Mouse (Mus musculus) hindbrain, postnatal 0 days (tissue): Measurements from ENCODE around the gene Zmynd8. TPM values are rescaled to one million over a fixed set of nuclear protein-coding genes. Genes with fewer than 3 reads are reported as not detected.
A peak's percentile ranks its signal among the peaks of the same experiment; 100 is the strongest.

ENCODE experiments used
- ATAC-seq: fragments of 200-750 bp; cut with Nextera tagmentation; 2 replicates; pipeline ENCODE4 v1.8.0; 2017; ENCODE audit warnings: mild to moderate bottlenecking, moderate TSS enrichment, moderate library complexity
- DNase-seq: peaks from one replicate; pipeline ENCODE4 v3.0.0-alpha.2; 2015; ENCODE audit warnings: low spot score
- H3K27ac ChIP-seq: fragments of 300-500 bp; sonication (generic); 2 replicates; pipeline ENCODE4 v1.5.1; 2014; ENCODE audit warnings: mild to moderate bottlenecking
- H3K27me3 ChIP-seq: fragments of 300-500 bp; sonication (generic); 2 replicates; pipeline ENCODE4 v1.6.1; 2014; ENCODE audit warnings: low read length, mixed read lengths; ENCODE audit not compliant: insufficient read depth
- H3K36me3 ChIP-seq: fragments of 300-500 bp; sonication (generic); 2 replicates; pipeline ENCODE4 v1.6.1; 2014; ENCODE audit warnings: low read length, mixed read lengths; ENCODE audit not compliant: insufficient read depth
- H3K4me1 ChIP-seq: fragments of 300-500 bp; sonication (generic); 2 replicates; pipeline ENCODE4 v1.6.1; 2014; ENCODE audit warnings: antibody characterized with exemption, low read length, mixed read lengths; ENCODE audit not compliant: insufficient read depth
- H3K4me2 ChIP-seq: fragments of 300-500 bp; sonication (generic); 2 replicates; pipeline ENCODE4 v1.6.1; 2014; ENCODE audit warnings: low read depth, mild to moderate bottlenecking, low read length, moderate library complexity, mixed read lengths
- H3K4me3 ChIP-seq: fragments of 300-500 bp; sonication (generic); 2 replicates; pipeline ENCODE4 v1.5.1; 2014; ENCODE audit warnings: low read length
- H3K9ac ChIP-seq: fragments of 300-500 bp; sonication (generic); replicated peaks from 2 replicates; pipeline ENCODE4 v1.6.1; 2014; ENCODE audit warnings: mild to moderate bottlenecking, low read length, moderate library complexity, mixed read lengths
- H3K9me3 ChIP-seq: fragments of 300-500 bp; sonication (generic); 2 replicates; pipeline ENCODE4 v1.6.1; 2016; ENCODE audit warnings: low read length, mixed read lengths
- CTCF ChIP-seq: IDR thresholded peaks from 2 replicates; pipeline ENCODE4 v1.5.1; 2016; ENCODE audit warnings: antibody characterized with exemption, control low read depth, low read depth
- WGBS: fragments of 180-500 bp; shearing (Covaris S2); extraction: QIAGEN DNeasy Blood & Tissue Kit; methylation state at CpG from one replicate; pipeline ENCODE4 v1.1.7; 2014; 5-methylcytosine and 5-hydroxymethylcytosine counted together
- polyA plus RNA-seq: library from polyadenylated mRNA; unstranded; fragments of >200 nt; fragmentation: Nextera tagmentation; extraction: Ambion mirVana; gene quantifications from 2 replicates; pipeline ENCODE4 v1.2.1, GENCODE M21; 2015
- total RNA-seq: library from RNA; depleted of rRNA; stranded (reverse); fragments of >200 nt; gene quantifications from 2 replicates; pipeline ENCODE4 v1.2.3, GENCODE M21; 2014

Zmynd8 gene
- total and polyA plus RNA-seq, 2 experiments from 2014 or later: 46.8 to 53.0 TPM

- peaks cover 46% of the 10 kb centered on the region for H3K36me3 ChIP-seq
Observed at GRCm38 (mm10) chr2:165828770-165829169, 70.0 kb downstream of the Zmynd8 start.

GRCm38 (mm10) chr2:165825964-165826712 lies 72.7 kb downstream of the Zmynd8 start:
- H3K4me1 ChIP-seq: peaks cover 5% of the 10 kb centered on the region; the same call in 1 of the 2 replicates
- H3K4me3 ChIP-seq: no peak overlapping the region
- ATAC-seq (peak; percentile 82), DNase-seq (peak; percentile 81)
- H3K4me2 ChIP-seq: no peak overlapping the region
- H3K27ac ChIP-seq: peak overlapping the region; percentile 36; the same call in 1 of the 2 replicates
- no peaks in the 10 kb centered on the region for H3K27me3 ChIP-seq
- H3K9ac ChIP-seq: no peak overlapping the region
- TF ChIP-seq CTCF: peak; percentile 93
- H3K9me3 ChIP-seq: no peaks in the 10 kb centered on the region
- 53% methylated on average over 10 of the region's 10 CpGs for WGBS
- H3K36me3 ChIP-seq: peaks cover 35% of the 10 kb centered on the region

More at GRCm38 (mm10) chr2:165828770-165829169, 70.0 kb downstream of the Zmynd8 start:
- Histone ChIP-seq H3K9ac (no peak overlapping the region), H3K4me1 (peaks cover 5% of the 10 kb centered on the region; the same call in 1 of the 2 replicates), H3K4me3 (no peak overlapping the region), H3K27me3 (no peaks in the 10 kb centered on the region), H3K9me3 (no peaks in the 10 kb centered on the region), H3K4me2 (no peak overlapping the region), H3K27ac (no peak overlapping the region)
- ATAC-seq (no peak), DNase-seq (no peak)
- TF ChIP-seq CTCF: no peak
- 47% methylated on average over 12 of the region's 12 CpGs for WGBS

GRCm38 (mm10) chr2:165825261-165825900 lies 73.4 kb downstream of the Zmynd8 start:
- TF ChIP-seq CTCF: no peak
- WGBS: 82% methylated on average over 17 of the region's 17 CpGs

GRCm38 (mm10) chr2:165824826-165825225 lies 74.0 kb downstream of the Zmynd8 start:
- WGBS: 81% methylated on average over 10 of the region's 10 CpGs
- H3K36me3 ChIP-seq: peaks cover 35% of the 10 kb centered on the region
- H3K9me3 ChIP-seq: no peaks in the 10 kb centered on the region
- no peak for TF ChIP-seq CTCF
- ATAC-seq: no peak
- no peak overlapping the region for H3K4me2 ChIP-seq
- H3K4me1 ChIP-seq: peaks cover 5% of the 10 kb centered on the region; the same call in 1 of the 2 replicates
- H3K4me3 ChIP-seq: no peak overlapping the region
- H3K27me3 ChIP-seq: no peaks in the 10 kb centered on the region
- no peak overlapping the region for H3K9ac ChIP-seq
- 0 out of 2 replicates have a peak overlapping the region, but pooled peaks have one; percentile 20 for H3K27ac ChIP-seq
- DNase-seq: no peak

More at GRCm38 (mm10) chr2:165825261-165825900, 73.4 kb downstream of the Zmynd8 start:
- H3K36me3 ChIP-seq: peaks cover 35% of the 10 kb centered on the region
- H3K27ac ChIP-seq: peak overlapping the region; percentile 36; the same call in 1 of the 2 replicates
- no peak overlapping the region for H3K4me2 ChIP-seq
- H3K27me3 ChIP-seq: no peaks in the 10 kb centered on the region
- DNase-seq (no peak), ATAC-seq (0 out of 2 replicates have a peak, but pooled peaks have one; percentile 4)
- H3K9ac ChIP-seq: no peak overlapping the region
- peaks cover 5% of the 10 kb centered on the region; the same call in 1 of the 2 replicates for H3K4me1 ChIP-seq
- no peaks in the 10 kb centered on the region for H3K9me3 ChIP-seq
- H3K4me3 ChIP-seq: no peak overlapping the region

- WGBS: 89% methylated on average over 15 of the region's 15 CpGs
- DNase-seq (no peak), ATAC-seq (no peak)
- no peak overlapping the region for H3K9ac ChIP-seq
- no peak overlapping the region for H3K4me3 ChIP-seq
- peaks cover 6% of the 10 kb centered on the region; the same call in 1 of the 2 replicates for H3K4me1 ChIP-seq
- no peaks in the 10 kb centered on the region for H3K9me3 ChIP-seq
- no peak for TF ChIP-seq CTCF
- peaks cover 24% of the 10 kb centered on the region; the same call in 1 of the 2 replicates for H3K36me3 ChIP-seq
- H3K27me3 ChIP-seq: no peaks in the 10 kb centered on the region
- H3K4me2 ChIP-seq: no peak overlapping the region
- no peak overlapping the region for H3K27ac ChIP-seq
Observed at GRCm38 (mm10) chr2:165822478-165822877, 76.3 kb downstream of the Zmynd8 start.

GRCm38 (mm10) chr2:165821671-165822070 lies 77.1 kb downstream of the Zmynd8 start:
- Histone ChIP-seq H3K4me3 (no peak overlapping the region), H3K27me3 (no peaks in the 10 kb centered on the region), H3K9me3 (no peaks in the 10 kb centered on the region), H3K9ac (no peak overlapping the region), H3K4me1 (peaks cover 9% of the 10 kb centered on the region; the same call in 1 of the 2 replicates), H3K27ac (no peak overlapping the region), H3K4me2 (no peak overlapping the region), H3K36me3 (peaks cover 16% of the 10 kb centered on the region; the same call in 1 of the 2 replicates)
- no peak for TF ChIP-seq CTCF
- DNase-seq: no peak
- 84% methylated on average over 12 of the region's 12 CpGs for WGBS
- no peak for ATAC-seq
